Mouse (Mus musculus) MEL-GATA-1-ER (cell line): ENCODE measurements around the gene Lurap1l.
"Not testable (repeated sequence)": the region's sequence is repeated elsewhere in the genome, so short reads cannot be mapped to it uniquely, and the experiment has no call there.

ENCODE experiments used
- DNase-seq: peaks from one replicate; pipeline ENCODE4 v3.0.0-alpha.2; 2012; ENCODE audit warnings: low read depth; ENCODE audit errors: extremely low read depth

Gene Lurap1l

GRCm38 (mm10) chr4:80917128-80917527 lies 6.7 kb downstream of the Lurap1l start:
- DNase-seq: not testable (repeated sequence)

GRCm38 (mm10) chr4:80917812-80918211 lies 7.4 kb downstream of the Lurap1l start:
- no peak for DNase-seq

GRCm38 (mm10) chr4:80918526-80919129 lies 8.2 kb downstream of the Lurap1l start:
- no peak for DNase-seq

DNA sequence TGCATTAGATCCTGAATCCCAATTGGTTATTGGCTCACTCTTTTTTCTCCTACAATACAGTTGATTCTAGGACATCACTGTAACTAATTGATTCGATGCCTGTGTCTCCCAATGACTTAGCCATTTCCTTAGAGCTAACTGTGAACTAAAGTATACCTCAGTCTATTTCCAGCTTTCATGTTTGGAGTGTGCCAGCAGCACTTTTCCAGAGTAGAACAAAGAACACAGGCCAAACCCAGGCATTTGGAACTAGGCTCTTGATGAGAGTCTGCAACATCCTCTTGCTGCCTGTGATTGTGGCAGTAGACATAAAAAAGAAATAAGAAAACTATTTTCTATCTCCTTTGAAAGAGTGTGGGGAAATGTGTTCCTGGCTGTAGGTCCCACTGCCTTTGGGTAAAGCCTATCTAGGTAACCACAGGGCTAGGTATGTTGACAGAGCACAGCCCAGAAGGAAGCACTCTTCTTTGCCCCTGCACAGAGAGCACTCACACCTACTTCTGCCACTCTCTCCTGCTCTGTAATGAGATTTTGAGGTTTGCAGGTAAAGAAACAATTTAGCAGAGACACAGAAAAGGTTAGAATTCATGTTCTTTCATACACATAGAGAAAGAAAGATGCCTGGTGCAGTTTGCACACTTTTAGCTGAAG lies 8.9 kb downstream of the Lurap1l start:
- no peak for DNase-seq

GRCm38 (mm10) chr4:80921646-80922489 lies 11.4 kb downstream of the Lurap1l start:
- no peak for DNase-seq

DNA sequence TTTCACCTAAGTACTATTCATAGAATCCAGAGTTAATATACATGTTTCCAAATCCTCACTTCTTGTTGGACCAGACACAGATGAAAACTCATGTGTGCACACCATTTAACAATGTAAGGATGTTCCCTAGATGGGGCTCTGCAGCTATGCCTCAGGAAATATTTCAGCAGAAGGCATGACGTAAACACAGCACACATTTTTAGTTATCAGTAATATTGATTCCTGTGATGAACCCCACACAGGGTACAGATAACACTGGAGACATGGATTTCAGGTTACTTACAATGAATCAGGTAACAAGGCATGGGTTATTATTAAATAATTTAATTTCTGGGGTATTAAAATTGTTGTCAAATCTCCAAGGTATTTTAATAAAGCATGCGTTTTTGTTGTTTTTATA lies 12.2 kb downstream of the Lurap1l start:
- no peak for DNase-seq

DNA sequence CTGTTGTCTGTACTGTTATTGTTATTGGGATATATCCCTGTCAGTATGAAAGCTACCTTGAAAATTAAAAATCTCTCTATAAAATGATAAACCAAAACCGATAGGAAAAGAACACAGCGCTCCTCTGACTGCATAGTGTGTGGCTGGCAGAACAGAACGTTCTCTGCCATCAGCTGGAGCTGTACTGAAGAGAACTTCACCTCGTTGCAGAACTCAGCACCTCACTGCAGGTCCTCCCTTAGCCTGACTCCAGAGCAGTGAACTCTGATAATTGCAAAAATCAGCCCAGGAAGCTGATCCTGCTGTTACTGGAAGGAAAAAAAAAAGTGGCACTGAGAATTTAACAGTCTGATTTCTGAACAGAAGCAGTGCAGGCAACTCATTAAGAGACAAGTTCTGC lies 14.4 kb downstream of the Lurap1l start:
- no peak for DNase-seq

- no peak for DNase-seq
Measured at GRCm38 (mm10) chr4:80925752-80926519, 15.5 kb downstream of the Lurap1l start.

DNA sequence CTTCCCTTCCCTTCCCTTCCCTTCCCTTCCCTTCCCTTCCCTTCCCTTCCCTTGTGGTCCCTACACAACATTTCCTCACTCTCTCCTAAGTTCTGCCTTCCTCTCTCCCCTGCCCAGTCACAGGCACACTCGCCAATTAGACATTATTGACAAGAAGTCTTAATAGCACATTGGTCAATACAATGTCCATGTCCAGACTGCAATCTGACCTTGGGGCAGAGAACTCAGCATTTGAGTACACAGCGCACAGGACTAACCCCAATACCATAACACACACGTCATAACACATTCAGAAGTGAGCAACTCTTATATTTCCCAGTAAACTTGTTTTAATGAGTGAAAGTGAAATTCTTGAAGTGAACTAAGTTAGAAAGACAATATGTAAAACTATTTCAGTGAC lies 24.3 kb downstream of the Lurap1l start:
- no peak for DNase-seq

GRCm38 (mm10) chr4:80939115-80939514 lies 28.7 kb downstream of the Lurap1l start:
- no peak for DNase-seq

GRCm38 (mm10) chr4:80940946-80941345 lies 30.5 kb downstream of the Lurap1l start:
- no peak for DNase-seq

DNA sequence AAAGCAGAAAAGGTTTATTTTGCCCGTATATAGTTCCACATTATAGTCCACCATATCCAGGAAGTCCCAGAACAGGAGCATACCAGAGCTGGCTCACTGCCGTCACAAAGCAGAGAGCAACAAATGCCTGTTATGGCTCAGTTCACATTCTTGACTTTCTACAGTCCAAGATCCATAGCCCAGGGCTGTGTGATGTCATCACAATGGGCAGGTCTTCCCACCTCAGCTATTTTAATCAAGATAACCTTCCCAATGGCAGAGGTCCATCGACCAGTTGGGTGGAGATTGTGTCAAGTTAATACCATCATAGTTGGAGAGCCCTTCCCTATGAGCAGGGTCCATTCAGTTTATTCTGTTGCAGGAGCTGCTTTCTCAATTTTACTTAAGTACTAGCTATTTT lies 31.5 kb downstream of the Lurap1l start:
- no peak for DNase-seq

GRCm38 (mm10) chr4:80944605-80945004 lies 34.2 kb downstream of the Lurap1l start:
- no peak for DNase-seq

- DNase-seq: no peak
Measured at GRCm38 (mm10) chr4:80949110-80949509, 38.7 kb downstream of the Lurap1l start.

DNA sequence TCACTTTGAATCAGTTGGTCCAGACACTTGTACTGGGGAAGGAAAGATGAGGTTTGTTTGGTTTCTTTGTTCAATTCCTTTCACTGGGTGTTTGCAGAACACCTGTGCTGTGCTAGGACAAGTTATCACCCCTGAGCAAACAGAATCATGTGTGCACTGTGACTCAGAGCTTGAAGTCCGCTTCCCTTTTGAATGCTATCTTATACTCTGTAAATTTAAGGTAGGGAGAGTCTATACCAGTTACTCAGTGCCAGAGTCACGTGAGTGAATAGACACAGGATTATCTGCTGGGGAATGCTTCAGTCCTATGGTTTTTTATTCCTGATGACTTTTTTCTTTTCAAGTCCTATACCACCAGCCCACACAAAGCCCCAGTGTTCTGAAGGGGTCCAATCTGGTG lies 39.3 kb downstream of the Lurap1l start:
- no peak for DNase-seq

DNA sequence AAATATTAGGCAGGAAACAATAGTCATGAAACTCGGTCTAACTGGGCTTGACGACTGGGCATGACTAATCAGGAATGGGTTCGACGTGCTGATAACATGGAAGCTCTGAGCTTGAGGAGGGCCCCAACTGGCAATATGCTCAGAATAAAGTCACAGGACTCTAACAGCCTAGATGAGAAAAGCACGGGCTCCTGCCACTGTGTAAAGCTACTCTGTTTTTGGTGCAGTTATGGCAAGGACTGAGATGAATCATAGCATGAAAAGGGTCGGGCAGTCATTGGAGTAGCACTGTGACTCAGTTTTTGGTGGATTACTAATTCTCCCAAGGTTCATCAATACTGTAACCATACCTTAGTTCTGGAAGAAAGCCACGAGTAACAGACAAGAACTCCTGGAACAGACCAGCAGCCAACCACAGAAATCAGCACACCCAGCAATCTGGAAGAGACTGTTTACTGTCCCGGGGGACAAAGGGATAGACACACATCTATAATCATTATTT lies 39.9 kb downstream of the Lurap1l start:
- DNase-seq: no peak

- no peak for DNase-seq
Measured at GRCm38 (mm10) chr4:80952653-80953052, 42.2 kb downstream of the Lurap1l start.

- no peak for DNase-seq
Measured at GRCm38 (mm10) chr4:80955942-80956341, 45.5 kb downstream of the Lurap1l start.

DNA sequence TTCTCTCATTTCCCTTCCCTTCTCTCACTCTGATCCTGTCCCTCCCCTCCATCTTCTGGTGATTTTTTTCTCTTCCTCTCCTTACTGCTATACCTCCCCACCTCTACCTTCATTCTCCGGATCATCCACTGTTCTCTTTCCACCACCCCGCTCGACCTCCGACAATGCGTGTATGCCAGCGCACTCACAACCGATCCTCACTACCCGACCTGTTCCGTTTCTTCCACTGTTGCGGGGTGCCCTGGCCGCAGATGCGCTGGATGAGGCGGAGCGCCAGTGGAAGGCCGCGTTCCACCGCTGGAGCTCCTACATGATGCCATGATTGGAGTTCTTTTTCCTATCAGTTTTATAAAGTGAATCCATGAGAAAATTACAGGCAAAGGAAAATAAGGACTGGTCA lies 57.1 kb downstream of the Lurap1l start:
- no peak for DNase-seq

- no peak for DNase-seq
Measured at GRCm38 (mm10) chr4:80971846-80972245, 61.4 kb downstream of the Lurap1l start.

DNA sequence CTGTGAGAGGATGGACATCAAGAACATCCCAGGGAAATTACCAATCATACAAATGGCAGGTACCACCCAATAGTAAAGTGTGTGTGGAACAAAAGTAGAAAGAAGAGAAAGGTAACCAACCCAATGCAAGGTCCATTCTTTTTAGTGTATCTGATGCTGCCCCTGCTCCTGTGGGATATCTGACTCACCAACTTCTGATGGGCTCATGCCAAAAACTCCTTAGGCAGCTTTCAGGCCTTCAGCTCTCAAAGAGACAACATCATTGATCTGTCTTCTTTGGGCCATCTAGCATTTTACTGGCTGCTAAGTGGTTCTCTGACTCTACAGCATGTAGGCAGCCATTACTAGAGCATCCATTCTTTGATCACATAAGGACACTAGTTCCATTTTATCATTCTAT lies 63.5 kb downstream of the Lurap1l start:
- no peak for DNase-seq

DNA sequence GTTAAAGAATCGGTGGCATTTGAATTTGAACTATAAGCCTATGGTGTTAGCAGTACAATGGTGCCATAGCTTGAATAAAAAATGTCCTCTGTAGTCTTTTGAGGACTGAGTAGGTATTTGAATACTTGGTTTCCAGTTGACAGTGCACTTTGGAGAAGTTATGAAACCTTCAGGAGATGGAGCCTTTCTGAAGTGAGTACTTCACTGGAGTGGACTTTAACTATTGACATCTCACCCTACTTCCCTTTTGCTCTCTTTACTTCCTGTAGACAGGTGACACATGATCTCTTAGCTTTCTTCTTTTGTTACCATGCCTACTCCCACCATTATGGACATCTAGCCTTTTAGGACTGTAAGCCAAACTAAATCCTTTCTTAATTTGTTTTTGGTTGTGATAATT lies 80.4 kb downstream of the Lurap1l start:
- no peak for DNase-seq
